Mouse (Mus musculus) left cerebral cortex, adult 9 months (tissue): ENCODE results near the gene Rpap3.
"Not testable (repeated sequence)": the region's sequence is repeated elsewhere in the genome, so short reads cannot be mapped to it uniquely, and the experiment has no call there.

ENCODE experiments used
- DNase-seq, 2 experiments: peaks; one replicate each; pipeline ENCODE4 v3.0.0; 2022; ENCODE audit warnings: low spot score in 2 of 2

Rpap3 gene

GRCm38 (mm10) chr15:97693411-97693810 lies 12.2 kb downstream of the Rpap3 start:
- DNase-seq = no peak

GRCm38 (mm10) chr15:97684118-97684517 lies 21.5 kb downstream of the Rpap3 start:
- DNase-seq = no peak

GRCm38 (mm10) chr15:97682053-97682452 lies 23.6 kb downstream of the Rpap3 start:
- DNase-seq = no peak

- DNase-seq = no peak
Observed at GRCm38 (mm10) chr15:97679991-97680681, 25.5 kb downstream of the Rpap3 start.

DNA sequence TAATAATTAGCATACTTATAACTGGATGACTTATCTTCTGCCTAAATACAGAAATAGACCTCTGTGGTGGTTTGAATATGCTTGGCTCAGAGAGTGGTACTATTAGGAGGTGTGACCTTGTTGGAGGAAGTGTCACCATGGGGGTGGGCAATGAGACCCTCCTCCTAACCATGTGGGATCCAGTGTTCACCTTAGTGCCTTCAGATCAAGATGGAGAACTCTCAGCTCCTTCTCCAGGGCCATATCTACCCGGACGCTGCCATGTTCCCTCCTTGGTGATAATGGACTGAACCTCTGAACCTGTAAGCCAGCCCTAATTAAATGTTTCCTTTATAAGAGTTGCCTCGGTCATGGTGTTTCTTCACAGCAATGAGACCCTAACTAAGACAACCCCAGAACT lies 28.3 kb downstream of the Rpap3 start:
- DNase-seq = no peak

DNA sequence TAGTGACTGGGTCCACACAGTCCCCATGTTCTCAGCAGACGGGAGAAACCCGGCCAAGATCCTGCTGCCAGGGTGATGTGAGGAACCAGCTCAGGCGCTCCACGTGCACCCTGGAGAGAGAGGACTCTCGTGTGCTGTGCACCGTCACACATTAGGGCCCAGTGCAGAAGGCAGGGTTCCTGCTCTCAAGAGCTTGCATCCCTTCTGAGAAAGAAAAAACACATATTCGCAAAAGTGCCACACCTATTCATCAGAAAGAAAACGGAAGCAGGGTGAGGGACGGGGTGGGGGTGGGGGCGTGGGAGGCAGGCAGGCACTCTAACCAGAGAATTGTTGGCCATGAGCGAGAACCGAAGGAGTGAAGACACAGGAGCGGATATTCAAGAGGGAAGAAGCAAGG lies 29.7 kb downstream of the Rpap3 start:
- no peak for DNase-seq

GRCm38 (mm10) chr15:97674423-97674822 lies 31.2 kb downstream of the Rpap3 start:
- DNase-seq = no peak

- DNase-seq = no peak
Observed at GRCm38 (mm10) chr15:97673256-97674000, 32.2 kb downstream of the Rpap3 start.

GRCm38 (mm10) chr15:97672211-97672765 lies 33.3 kb downstream of the Rpap3 start:
- DNase-seq = peak; percentile 63 to 79

GRCm38 (mm10) chr15:97670554-97670953 lies 35.1 kb downstream of the Rpap3 start:
- DNase-seq = no peak

DNA sequence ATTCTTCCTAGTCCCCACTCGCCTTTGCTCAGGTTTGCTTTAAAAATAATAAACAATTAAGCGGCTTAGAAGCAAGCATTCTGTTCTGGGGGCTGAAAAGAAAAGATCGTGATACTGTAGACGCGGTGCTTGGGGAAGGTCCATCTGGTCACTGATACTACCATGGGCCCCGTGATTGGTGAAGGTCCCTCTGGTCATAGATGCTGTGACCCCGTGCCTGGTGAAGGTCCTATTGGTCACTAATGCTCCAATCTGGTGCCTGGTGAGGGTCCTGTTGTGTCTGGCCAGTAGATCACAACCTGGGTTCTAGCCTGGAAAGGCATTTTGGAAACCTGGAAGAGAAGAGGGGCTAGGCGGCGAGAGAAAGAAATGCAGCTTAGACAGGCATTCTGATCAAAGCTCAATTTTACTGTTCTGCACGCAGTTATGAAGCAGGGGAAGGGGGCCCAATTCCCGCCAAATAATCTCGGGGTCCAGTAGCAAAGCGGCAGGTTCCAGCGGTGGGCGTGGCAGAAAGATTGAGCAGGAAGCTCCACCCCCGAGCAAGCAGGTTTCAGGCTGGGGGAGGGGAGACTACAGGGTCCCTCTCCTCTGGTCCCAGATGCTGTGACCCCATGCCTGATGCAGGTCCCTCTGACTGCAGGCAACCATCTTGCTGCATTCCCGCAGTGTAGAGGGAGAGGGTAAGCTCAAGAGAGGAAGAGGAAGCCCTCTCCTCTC lies 37.3 kb downstream of the Rpap3 start:
- not testable (repeated sequence) for DNase-seq

DNA sequence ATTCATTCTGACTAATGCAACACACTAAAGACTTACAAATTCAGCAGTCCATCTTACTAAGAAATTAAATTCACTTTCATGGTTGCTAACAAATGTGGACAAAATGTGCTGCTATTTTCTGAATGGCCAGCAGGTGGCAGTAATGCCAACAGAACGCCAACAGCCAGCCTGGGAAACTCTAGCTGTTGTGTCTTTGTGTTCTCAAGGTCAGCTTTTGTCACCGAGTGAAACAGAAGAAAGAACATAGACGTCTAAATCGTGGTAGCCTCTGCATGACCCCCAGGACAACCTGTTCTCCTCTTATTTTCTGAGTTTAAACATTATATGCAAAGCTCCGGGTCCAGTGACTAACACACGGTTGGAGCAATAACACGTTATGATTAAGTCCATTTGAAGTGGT lies 38.2 kb downstream of the Rpap3 start:
- peak in 1 of 2 experiments; percentile 65 for DNase-seq

GRCm38 (mm10) chr15:97666457-97666770 lies 39.2 kb downstream of the Rpap3 start:
- DNase-seq = no peak

- no peak for DNase-seq
Observed at GRCm38 (mm10) chr15:97665770-97666456, 39.7 kb downstream of the Rpap3 start.

GRCm38 (mm10) chr15:97664981-97665668 lies 40.5 kb downstream of the Rpap3 start:
- DNase-seq = no peak

DNA sequence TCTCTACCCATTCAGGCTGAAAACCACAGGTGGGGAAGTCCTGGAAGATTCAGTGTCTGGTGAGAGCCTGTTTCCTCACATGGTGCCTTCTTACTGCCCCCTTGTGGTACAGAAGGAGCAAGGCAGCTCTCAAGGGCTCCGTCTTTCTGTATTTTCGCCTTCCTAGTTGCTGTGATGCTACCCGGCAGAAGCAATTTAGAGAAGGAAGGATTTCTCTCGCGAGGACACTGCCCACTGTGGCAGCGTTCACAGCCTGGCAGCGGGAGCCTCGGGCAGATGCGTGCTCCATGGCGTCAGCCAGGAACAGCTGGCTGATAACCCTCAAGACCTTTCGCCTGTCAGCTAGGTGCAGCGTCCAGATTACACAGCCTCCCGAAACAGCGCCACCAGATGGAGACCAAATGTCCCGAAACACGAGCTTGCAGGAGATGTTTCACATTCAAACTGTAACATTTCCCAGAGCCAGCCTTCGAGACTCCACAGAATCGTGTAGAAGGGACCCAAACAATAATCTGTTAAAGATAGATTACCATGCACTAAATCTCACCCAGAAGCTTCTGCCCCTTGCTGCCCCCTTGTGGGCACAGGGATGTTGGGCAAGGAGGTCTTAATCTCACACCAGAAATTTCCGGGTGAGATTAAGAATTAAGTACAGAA lies 41.7 kb downstream of the Rpap3 start:
- DNase-seq = peak in 1 of 2 experiments; percentile 82

- no peak for DNase-seq
Observed at GRCm38 (mm10) chr15:97658755-97659116, 46.9 kb downstream of the Rpap3 start.

DNA sequence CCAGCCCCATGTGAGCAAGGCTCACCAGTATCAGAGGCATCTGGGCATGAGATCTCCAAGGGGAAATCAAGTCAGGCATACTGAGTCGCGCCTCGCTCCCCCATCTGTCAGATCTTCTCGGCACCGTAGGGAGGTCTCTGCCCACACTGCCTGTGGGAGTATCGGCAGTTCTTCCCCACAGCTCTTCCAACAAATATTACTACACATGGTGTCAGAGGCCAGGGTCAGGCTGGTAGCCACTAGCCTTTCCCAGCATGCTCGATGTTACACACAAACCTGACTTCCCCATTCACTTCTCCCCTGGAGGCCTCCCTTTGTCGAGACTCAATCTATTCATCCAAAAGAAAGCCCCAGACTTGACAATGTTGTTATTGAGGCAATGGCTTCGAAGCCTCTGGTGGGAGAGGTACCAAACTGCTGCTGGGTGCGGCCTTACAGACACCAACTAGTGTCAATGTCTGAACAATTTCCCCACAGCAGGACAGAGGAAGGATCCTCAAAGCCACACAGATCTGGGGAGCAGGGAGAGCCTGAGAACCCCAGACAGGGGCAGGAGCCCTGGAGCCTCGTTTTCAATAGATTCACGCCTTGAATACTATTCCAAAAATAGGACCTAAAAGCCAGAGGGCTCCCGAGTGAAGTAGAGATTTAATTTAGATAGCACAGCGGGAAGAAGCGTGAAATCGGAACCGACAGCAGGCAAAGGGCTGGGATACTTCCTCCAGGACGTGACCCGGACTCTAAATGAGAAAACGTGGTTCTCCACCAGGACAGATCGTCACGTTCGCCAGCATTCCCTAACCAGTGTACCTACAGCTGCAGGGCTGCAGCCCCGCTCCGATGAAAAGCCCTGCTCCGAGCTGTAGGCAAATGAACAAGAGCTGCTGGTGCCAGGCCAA lies 47.5 kb downstream of the Rpap3 start:
- DNase-seq = no peak

DNA sequence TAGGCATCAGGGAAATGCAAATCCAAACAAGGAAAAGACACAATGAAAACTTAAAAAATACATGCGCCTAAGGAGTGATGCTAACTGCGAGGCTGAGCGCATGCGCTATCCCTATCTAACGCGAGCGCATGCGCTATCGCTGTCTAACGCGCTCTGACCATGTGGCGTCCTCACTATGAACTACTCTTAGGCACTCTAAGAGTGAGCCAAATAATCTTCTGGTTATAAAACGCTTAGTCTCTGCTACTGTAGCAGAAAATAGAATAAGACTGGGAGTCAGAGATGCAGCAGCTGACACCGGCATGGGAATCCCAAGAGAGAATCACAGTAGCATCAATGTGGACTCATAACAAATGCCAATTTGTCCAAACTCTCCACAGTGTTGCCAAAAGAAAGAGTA lies 48.2 kb downstream of the Rpap3 start:
- no peak for DNase-seq

- no peak for DNase-seq
Observed at GRCm38 (mm10) chr15:97649726-97650125, 55.9 kb downstream of the Rpap3 start.
